Mouse (Mus musculus): ENCODE data around the gene Prim2. TPM values are rescaled to one million over a fixed set of nuclear protein-coding genes. Genes with fewer than 3 reads are reported as not detected.

The Prim2 gene
- polyA plus RNA-seq, 1 experiment: 28.3 TPM

GRCm38 (mm10) chr1:33535140-33535686, 134.4 kb downstream of the Prim2 start:
- TF ChIP-seq CTCF (IDR thresholded peaks at IDR 0.05; ENCODE audit: borderline replicate concordance, insufficient read depth, low read length) (no peak), POLR2A (IDR thresholded peaks at IDR 0.05; ENCODE audit: low read depth, low read length) (no peak)
- no peak overlapping the region for H3K4me3 ChIP-seq (ENCODE audit: insufficient read depth, low read length)
- no peak overlapping the region for H3K27ac ChIP-seq (ENCODE audit: insufficient read depth, low read length)
- no peaks in the 10 kb centered on the region for H3K4me1 ChIP-seq (ENCODE audit: control insufficient read depth, insufficient read depth, low read length)

GRCm38 (mm10) chr1:33531860-33532259, 137.7 kb downstream of the Prim2 start:
- no peak overlapping the region for H3K27ac ChIP-seq (ENCODE audit: insufficient read depth, low read length)
- H3K4me3 ChIP-seq (ENCODE audit: insufficient read depth, low read length): no peak overlapping the region
- peaks cover 3% of the 10 kb centered on the region; the same call in 1 of the 2 replicates for H3K4me1 ChIP-seq (ENCODE audit: control insufficient read depth, insufficient read depth, low read length)
- TF ChIP-seq POLR2A (IDR thresholded peaks at IDR 0.05; ENCODE audit: low read depth, low read length) (no peak), CTCF (IDR thresholded peaks at IDR 0.05; ENCODE audit: borderline replicate concordance, insufficient read depth, low read length) (no peak)

DNA sequence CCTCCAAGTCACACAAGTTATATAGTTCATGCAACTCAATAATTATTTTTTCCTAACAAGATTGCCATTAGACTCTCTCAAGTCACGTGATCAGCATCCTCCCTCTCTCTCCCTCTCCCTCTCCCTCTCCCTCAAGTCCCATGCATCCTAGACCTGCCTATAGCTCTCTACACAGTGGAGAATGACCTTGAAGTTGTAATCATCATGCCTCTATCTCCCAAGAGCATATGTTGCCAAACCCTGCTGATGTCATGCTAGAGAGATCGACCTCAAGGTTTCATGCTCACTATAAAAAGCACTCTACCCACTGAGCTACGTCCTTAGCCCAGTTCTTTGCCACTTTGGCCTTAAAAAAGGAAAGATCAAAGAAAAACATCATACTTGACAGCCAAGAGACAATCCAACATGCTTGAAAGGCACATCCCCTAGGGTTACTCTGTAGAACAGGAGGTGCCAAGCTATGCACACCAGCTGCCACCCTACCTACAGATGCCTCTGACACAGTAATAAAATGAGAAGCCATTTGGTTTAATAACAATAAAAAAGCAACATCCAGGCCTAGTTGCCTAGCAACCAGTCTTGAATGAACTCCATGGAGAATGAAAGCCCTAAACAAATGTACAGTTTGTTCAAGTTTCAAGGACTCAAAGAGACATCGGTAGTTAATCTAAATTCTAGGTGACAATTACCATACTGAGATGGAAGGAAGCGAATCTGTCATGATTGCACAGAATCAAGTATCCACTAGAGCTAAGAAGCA, 138.3 kb downstream of the Prim2 start:
- no peak overlapping the region for H3K4me3 ChIP-seq (ENCODE audit: insufficient read depth, low read length)
- H3K4me1 ChIP-seq (ENCODE audit: control insufficient read depth, insufficient read depth, low read length): peaks cover 3% of the 10 kb centered on the region; the same call in 1 of the 2 replicates
- TF ChIP-seq POLR2A (IDR thresholded peaks at IDR 0.05; ENCODE audit: low read depth, low read length): no peak
- TF ChIP-seq CTCF (IDR thresholded peaks at IDR 0.05; ENCODE audit: borderline replicate concordance, insufficient read depth, low read length): no peak
- no peak overlapping the region for H3K27ac ChIP-seq (ENCODE audit: insufficient read depth, low read length)

GRCm38 (mm10) chr1:33530491-33530890, 139.1 kb downstream of the Prim2 start:
- Histone ChIP-seq H3K4me1 (ENCODE audit: control insufficient read depth, insufficient read depth, low read length) (peaks cover 5% of the 10 kb centered on the region; the same call in 1 of the 2 replicates), H3K4me3 (ENCODE audit: insufficient read depth, low read length) (no peak overlapping the region), H3K27ac (ENCODE audit: insufficient read depth, low read length) (no peak overlapping the region)
- TF ChIP-seq CTCF (IDR thresholded peaks at IDR 0.05; ENCODE audit: borderline replicate concordance, insufficient read depth, low read length) (no peak), POLR2A (IDR thresholded peaks at IDR 0.05; ENCODE audit: low read depth, low read length) (no peak)

- Histone ChIP-seq H3K4me1 (ENCODE audit: control insufficient read depth, insufficient read depth, low read length) (peaks cover 5% of the 10 kb centered on the region; the same call in 1 of the 2 replicates), H3K4me3 (ENCODE audit: insufficient read depth, low read length) (no peak overlapping the region), H3K27ac (ENCODE audit: insufficient read depth, low read length) (no peak overlapping the region)
- TF ChIP-seq CTCF (IDR thresholded peaks at IDR 0.05; ENCODE audit: borderline replicate concordance, insufficient read depth, low read length) (no peak), POLR2A (IDR thresholded peaks at IDR 0.05; ENCODE audit: low read depth, low read length) (no peak)
Measured at GRCm38 (mm10) chr1:33529543-33530232, 139.9 kb downstream of the Prim2 start.

DNA sequence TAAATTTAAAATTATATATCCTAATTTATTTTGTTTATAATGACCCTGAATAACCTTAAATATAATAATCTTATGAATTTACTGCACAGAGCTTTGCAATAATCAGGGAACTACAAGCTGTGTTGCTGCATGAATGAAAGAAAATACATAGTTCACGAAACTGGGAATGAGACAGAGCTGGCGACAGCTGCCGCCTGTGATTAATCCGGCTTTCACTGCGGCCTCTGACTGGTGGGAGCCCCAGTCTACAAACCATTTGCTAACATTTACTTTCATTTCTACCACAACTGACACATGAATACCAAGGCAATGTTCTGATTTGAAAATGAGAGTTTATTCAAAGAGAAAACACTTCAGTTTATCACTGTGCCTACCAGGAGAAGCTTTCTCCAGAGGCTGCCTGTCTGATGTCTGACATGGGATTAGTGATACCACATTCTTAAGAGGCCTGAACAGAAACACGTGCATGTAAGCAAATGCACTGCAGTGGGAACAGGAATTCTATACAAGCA, 142.2 kb downstream of the Prim2 start:
- Histone ChIP-seq H3K27ac (ENCODE audit: insufficient read depth, low read length) (no peak overlapping the region), H3K4me1 (ENCODE audit: control insufficient read depth, insufficient read depth, low read length) (peaks cover 5% of the 10 kb centered on the region; the same call in 1 of the 2 replicates), H3K4me3 (ENCODE audit: insufficient read depth, low read length) (no peak overlapping the region)
- TF ChIP-seq POLR2A (IDR thresholded peaks at IDR 0.05; ENCODE audit: low read depth, low read length) (no peak), CTCF (IDR thresholded peaks at IDR 0.05; ENCODE audit: borderline replicate concordance, insufficient read depth, low read length) (no peak)

- 0 out of 2 replicates have a peak, but pooled peaks cover 2% of the 10 kb centered on the region for H3K4me1 ChIP-seq (ENCODE audit: control insufficient read depth, insufficient read depth, low read length)
- no peak overlapping the region for H3K4me3 ChIP-seq (ENCODE audit: insufficient read depth, low read length)
- TF ChIP-seq POLR2A (IDR thresholded peaks at IDR 0.05; ENCODE audit: low read depth, low read length) (no peak), CTCF (IDR thresholded peaks at IDR 0.05; ENCODE audit: borderline replicate concordance, insufficient read depth, low read length) (no peak)
- no peak overlapping the region for H3K27ac ChIP-seq (ENCODE audit: insufficient read depth, low read length)
Measured at GRCm38 (mm10) chr1:33523223-33523622, 146.4 kb downstream of the Prim2 start.

DNA sequence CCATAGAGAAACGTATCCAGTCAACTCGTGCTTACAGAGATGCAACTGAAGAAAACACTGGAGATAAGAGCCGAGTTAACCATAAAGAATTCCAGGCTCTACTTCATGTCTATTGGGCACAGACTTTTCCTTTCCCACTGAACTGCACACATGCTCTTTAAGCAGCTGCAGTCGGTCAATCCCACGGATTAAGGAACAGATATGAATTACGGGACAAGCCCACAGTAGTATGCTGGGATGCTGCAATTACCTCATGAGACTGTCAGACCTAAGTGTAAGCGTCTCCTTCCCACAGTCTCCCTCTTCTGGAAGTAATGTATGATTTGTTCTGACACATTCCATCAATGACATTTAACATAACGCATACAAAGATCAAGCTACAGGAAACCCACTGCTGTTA, 154.5 kb downstream of the Prim2 start:
- H3K4me3 ChIP-seq (ENCODE audit: insufficient read depth, low read length): no peak overlapping the region
- no peak overlapping the region for H3K27ac ChIP-seq (ENCODE audit: insufficient read depth, low read length)
- TF ChIP-seq POLR2A (IDR thresholded peaks at IDR 0.05; ENCODE audit: low read depth, low read length) (no peak), CTCF (IDR thresholded peaks at IDR 0.05; ENCODE audit: borderline replicate concordance, insufficient read depth, low read length) (no peak)
- no peaks in the 10 kb centered on the region for H3K4me1 ChIP-seq (ENCODE audit: control insufficient read depth, insufficient read depth, low read length)

- H3K4me1 ChIP-seq (ENCODE audit: control insufficient read depth, insufficient read depth, low read length): no peaks in the 10 kb centered on the region
- H3K27ac ChIP-seq (ENCODE audit: insufficient read depth, low read length): no peak overlapping the region
- no peak overlapping the region for H3K4me3 ChIP-seq (ENCODE audit: insufficient read depth, low read length)
- TF ChIP-seq CTCF (IDR thresholded peaks at IDR 0.05; ENCODE audit: borderline replicate concordance, insufficient read depth, low read length): no peak
- no peak for TF ChIP-seq POLR2A (IDR thresholded peaks at IDR 0.05; ENCODE audit: low read depth, low read length)
Measured at GRCm38 (mm10) chr1:33511310-33511709, 158.3 kb downstream of the Prim2 start.
